Mouse (Mus musculus) small intestine, adult 2 months (tissue): ENCODE measurements at regions not wholly inside any gene's neighbourhood (a gene's known extent, or its start where the extent isn't known, plus 50 kb on each side); places are given as distances from the start of the nearest gene placed in this dataset.

Experiments used
- H3K27ac ChIP-seq: fragments of 200-500 bp; 2 replicates; pipeline ENCODE4 v1.5.1; 2012; ENCODE audit warnings: low read depth, low read length, control low read depth, inconsistent platforms; ENCODE audit not compliant: insufficient read depth
- H3K27me3 ChIP-seq: fragments of 200-500 bp; 2 replicates; pipeline ENCODE4 v1.6.1; 2012; ENCODE audit warnings: mild to moderate bottlenecking, moderate library complexity, low read length, inconsistent platforms; ENCODE audit not compliant: control insufficient read depth, insufficient read depth
- H3K36me3 ChIP-seq: fragments of 200-500 bp; 2 replicates; pipeline ENCODE4 v1.6.1; 2012; ENCODE audit warnings: mild to moderate bottlenecking, low read length, control low read depth, inconsistent platforms; ENCODE audit not compliant: control insufficient read depth, insufficient read depth
- H3K4me1 ChIP-seq: fragments of 200-500 bp; 2 replicates; pipeline ENCODE4 v1.6.1; 2012; ENCODE audit warnings: low read length, inconsistent platforms, mixed read lengths; ENCODE audit not compliant: control insufficient read depth, insufficient read depth, insufficient read length
- H3K4me3 ChIP-seq: fragments of 200-500 bp; 2 replicates; pipeline ENCODE4 v1.5.1; 2012; ENCODE audit warnings: low read depth, mild to moderate bottlenecking, control low read depth, inconsistent platforms, low read length, moderate library complexity
- CTCF ChIP-seq: fragments of 200-500 bp; IDR thresholded peaks from 2 replicates; pipeline ENCODE4 v1.5.1; 2012; ENCODE audit warnings: low read depth, mild to moderate bottlenecking, control low read depth, inconsistent platforms, low read length, moderate library complexity, mixed read lengths; ENCODE audit not compliant: insufficient replicate concordance, insufficient read length; ENCODE audit errors: extremely low read depth
- POLR2A ChIP-seq: fragments of 200-500 bp; IDR thresholded peaks from 2 replicates; pipeline ENCODE4 v1.6.1; 2012; ENCODE audit warnings: low read depth, mild to moderate bottlenecking, control low read depth, inconsistent platforms, low read length, moderate library complexity
- whole genome bisulfite sequencing: fragments of 180-500 bp; shearing (Covaris S2); methylation state at CpG from one replicate; pipeline ENCODE4 v1.1.7; 2018; 5-methylcytosine and 5-hydroxymethylcytosine counted together

DNA sequence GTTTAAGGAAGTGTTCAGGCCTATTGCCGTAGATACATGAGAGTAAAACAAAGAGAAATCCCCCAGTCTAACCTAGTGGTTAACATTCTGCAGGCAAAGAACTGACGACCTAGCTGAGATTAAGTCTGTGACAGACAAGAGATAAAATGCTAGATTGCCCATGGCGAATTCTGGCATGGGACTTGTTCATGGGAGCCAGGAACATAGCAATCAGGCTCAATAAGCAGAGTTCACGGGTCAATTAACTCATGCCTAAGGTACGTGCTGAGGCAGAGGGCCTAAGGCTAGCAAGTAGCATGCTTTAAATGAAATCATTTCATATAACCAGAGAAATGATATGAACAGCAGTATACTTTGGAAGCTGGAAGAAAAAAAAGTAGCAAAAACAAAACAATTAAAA, 1119.2 kb upstream of the Adgrl2 start:
- H3K27ac ChIP-seq: no peak overlapping the region
- 65% methylated on average over 5 of the region's 5 CpGs for WGBS
- no peak overlapping the region for H3K4me3 ChIP-seq
- H3K4me1 ChIP-seq: no peaks in the 10 kb centered on the region
- TF ChIP-seq POLR2A (no peak), CTCF (no peak)
- H3K27me3 ChIP-seq: no peaks in the 10 kb centered on the region
- H3K36me3 ChIP-seq: no peaks in the 10 kb centered on the region

DNA sequence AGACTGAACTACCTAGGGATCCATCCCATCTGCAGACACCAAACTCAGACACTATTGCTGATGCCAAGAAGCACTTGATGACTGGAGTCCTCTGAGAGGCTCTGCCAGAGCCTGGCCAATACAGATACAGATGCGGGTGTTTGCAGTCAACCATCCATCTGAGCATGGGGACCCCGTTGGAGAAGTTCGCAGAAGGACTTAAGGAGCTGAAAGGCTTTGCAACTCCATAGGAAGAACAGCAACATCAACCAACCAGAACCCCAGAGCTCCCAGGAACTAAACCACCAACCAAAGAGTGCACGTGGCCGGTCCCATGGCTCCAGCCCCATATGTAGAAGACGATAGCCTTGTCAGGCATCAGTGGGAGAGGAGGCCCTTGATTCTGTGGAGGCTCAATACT, 1121.9 kb upstream of the Adgrl2 start:
- H3K36me3 ChIP-seq: no peaks in the 10 kb centered on the region
- 91% methylated on average over 6 of the region's 6 CpGs for WGBS
- no peaks in the 10 kb centered on the region for H3K27me3 ChIP-seq
- no peak overlapping the region for H3K4me3 ChIP-seq
- TF ChIP-seq CTCF (no peak), POLR2A (no peak)
- H3K27ac ChIP-seq: no peak overlapping the region
- no peaks in the 10 kb centered on the region for H3K4me1 ChIP-seq

DNA sequence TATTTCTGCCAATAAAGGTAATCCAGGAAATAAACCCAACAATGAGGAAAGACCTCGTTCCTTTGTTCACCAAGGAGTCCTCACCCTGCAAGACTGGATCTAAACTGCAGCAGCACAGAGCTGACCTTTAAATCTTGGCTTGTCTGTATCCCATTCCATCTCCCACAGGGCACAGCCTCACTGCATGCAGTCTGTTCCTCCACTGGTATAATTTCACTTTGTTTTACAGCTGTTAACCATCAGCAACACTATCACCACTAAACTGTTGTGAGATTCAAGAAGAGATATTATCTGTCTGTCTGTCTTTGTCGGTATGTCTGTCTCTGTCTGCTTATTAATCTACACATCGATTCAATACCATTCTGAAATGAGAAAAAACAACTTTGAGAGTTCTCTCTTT, 1129.5 kb upstream of the Adgrl2 start:
- Histone ChIP-seq H3K27ac (no peak overlapping the region), H3K4me3 (no peak overlapping the region), H3K4me1 (no peaks in the 10 kb centered on the region), H3K27me3 (no peaks in the 10 kb centered on the region), H3K36me3 (no peaks in the 10 kb centered on the region)
- no peak for TF ChIP-seq POLR2A
- TF ChIP-seq CTCF: no peak
- WGBS: 59% methylated on average over 3 of the region's 3 CpGs

DNA sequence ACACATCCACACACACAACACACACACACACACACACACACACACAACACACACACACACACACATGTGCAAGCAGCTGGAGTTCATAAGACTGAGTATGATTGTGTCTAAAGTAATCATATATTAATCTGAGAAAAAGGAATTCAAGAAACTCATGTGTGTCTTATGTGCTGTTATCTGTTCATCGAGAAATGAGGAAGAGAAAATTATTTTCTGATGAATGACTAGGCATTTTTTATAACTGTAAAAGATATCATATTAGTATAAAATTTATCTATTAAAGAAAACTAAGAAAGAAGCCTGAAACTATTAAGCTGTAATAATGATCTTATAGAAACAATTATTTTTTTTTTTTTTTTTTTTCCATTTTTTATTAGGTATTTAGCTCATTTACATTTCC, 1156.3 kb upstream of the Adgrl2 start:
- no peaks in the 10 kb centered on the region for H3K36me3 ChIP-seq
- WGBS: 71% methylated on average over 1 of the region's 1 CpGs

DNA sequence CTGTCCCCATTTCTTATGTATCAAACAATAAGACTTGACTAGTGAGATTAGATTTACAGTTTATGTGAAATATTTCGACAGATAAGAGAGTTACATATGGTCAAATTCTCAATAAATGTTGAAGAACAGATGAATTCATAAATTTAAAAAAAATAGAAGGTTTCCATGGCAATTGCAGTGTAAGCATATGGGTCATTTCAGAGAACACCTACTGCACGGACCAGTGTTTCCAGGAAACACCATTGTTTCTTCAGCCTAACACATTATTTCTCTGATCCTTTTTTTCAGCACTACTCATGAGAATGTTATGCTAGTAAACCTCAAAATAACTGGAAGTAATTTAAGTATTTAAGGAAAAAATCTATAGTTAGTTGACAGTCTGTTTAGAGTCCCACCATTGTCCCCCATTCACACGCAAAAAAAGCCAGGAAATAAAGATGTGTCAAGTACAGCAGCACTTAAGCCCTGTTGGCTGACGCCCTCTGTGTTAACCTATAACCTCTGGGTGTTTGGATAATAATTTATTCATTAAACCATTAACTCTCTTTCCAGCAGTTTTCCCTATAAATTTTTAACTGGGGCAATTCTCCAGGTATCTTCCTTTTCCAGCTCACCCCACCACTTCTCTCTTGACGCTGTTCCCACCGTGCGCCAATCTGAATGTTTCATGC, 1160.9 kb upstream of the Adgrl2 start:
- H3K27me3 ChIP-seq: no peaks in the 10 kb centered on the region
- 65% methylated on average over 7 of the region's 7 CpGs for WGBS
- H3K36me3 ChIP-seq: no peaks in the 10 kb centered on the region
- no peak overlapping the region for H3K4me3 ChIP-seq
- H3K4me1 ChIP-seq: no peaks in the 10 kb centered on the region
- no peak overlapping the region for H3K27ac ChIP-seq
- no peak for TF ChIP-seq POLR2A
- TF ChIP-seq CTCF: no peak

More for the DNA sequence above, 1156.3 kb upstream of the Adgrl2 start:
- no peaks in the 10 kb centered on the region for H3K4me1 ChIP-seq
- H3K4me3 ChIP-seq: no peak overlapping the region
- H3K27me3 ChIP-seq: no peaks in the 10 kb centered on the region
- no peak overlapping the region for H3K27ac ChIP-seq
- TF ChIP-seq POLR2A: no peak
- TF ChIP-seq CTCF: no peak

DNA sequence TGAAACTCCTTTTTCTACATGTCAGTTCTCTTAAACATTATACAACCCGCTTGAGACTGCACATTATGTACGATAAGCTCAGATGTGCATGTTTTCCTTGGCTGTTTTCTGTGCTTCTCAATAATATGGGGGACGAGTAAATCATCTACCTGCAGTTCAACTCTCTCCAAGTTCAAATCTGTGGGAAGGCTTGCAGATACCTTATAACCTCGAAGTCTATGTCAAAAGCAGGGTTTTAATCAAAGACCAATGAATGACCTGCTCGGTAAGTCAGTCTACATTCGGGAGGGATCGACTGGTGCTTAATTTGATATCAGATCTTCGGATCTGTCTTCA, 1161.4 kb upstream of the Adgrl2 start:
- Histone ChIP-seq H3K36me3 (no peaks in the 10 kb centered on the region), H3K27ac (no peak overlapping the region), H3K27me3 (no peaks in the 10 kb centered on the region), H3K4me3 (no peak overlapping the region), H3K4me1 (no peaks in the 10 kb centered on the region)
- 73% methylated on average over 8 of the region's 8 CpGs for WGBS
- TF ChIP-seq POLR2A (no peak), CTCF (no peak)

DNA sequence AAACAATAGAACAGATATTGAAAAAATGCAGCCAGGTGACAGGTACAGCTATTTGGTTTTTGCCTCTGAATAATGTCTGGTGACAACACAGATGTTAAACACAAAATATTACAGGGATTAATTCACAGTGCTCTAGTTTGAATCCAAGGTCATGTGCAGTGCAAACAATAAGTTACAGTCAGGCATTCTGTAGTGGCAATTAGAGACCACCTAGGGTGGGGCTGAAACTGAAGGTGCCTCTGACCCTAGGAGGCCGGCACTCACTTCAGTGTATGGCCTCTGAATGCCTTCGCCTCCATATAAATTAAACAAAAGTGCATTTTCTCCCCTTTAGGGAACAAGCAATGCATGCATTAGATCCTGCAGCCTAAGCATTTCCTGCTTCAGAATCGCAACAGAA, 1162.5 kb upstream of the Adgrl2 start:
- WGBS: 41% methylated on average over 3 of the region's 3 CpGs
- no peak overlapping the region for H3K27ac ChIP-seq

More for the DNA sequence above, 1162.5 kb upstream of the Adgrl2 start:
- H3K4me1 ChIP-seq: no peaks in the 10 kb centered on the region
- no peaks in the 10 kb centered on the region for H3K27me3 ChIP-seq
- TF ChIP-seq CTCF: no peak
- TF ChIP-seq POLR2A: no peak
- no peak overlapping the region for H3K4me3 ChIP-seq
- H3K36me3 ChIP-seq: no peaks in the 10 kb centered on the region
